Mouse (Mus musculus): Measurements from ENCODE around the gene Cotl1.
A peak's percentile ranks its signal among the peaks of the same experiment; 100 is the strongest.
"Not testable (repeated sequence)": the region's sequence is repeated elsewhere in the genome, so short reads cannot be mapped to it uniquely, and the experiment has no call there.

Gene Cotl1

DNA sequence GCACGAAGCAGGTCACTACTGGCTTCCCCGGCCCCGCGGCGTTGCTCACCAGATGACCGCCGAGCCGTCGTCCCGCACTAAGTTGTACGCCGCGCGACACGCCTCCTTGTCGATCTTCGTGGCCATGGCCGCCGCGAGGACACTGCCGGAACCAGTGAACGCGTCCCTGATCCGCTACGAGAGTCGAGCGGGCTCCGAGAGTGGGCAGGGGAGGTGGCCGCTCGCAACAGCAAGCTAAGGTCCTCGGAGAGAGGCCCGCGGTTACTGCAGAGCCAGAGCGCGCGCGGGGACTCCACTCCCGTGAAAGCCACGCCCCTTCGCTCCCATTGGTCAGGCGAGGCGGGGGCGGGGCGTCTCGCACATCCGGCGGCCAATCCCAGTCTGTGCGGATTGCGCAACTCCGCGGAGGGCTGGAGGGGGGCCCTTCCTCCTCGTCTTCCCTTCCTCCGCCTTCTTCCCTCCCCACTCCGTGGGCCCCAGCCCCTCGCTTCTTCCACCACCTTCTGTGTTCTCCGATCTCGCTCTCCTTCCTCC lies at the start of gene Cotl1:
Gene Cotl1 (minus strand): TSS at position 270 of the 534 bp plus-strand sequence.
- peak; percentile 93 for DNase-seq (ENCODE audit: low read depth, low spot score)

DNA sequence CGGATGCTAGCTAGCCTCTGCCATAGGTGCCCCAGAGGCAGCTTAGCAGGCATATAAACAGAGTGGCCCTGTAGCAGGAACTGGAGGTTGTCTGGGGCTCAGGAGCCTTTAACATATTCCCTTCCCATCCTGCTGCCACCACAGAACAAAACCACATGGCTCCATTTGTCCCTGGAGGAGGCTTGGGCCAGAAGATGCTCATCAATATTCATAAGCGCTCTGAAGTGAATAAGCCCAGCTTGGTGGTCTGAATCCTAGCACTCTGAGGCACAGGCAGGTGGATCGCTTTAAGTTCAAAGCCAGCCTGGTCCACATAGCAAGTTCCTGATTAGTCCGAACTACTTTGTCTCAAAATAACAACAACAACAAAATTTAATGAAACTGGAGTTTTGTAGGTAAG lies 47.7 kb upstream of the Cotl1 start:
- no peak for DNase-seq (ENCODE audit: low read depth, low spot score)

GRCm38 (mm10) chr8:119887130-119887529 lies 46.8 kb upstream of the Cotl1 start:
- no peak for DNase-seq (ENCODE audit: low read depth, low spot score)

DNA sequence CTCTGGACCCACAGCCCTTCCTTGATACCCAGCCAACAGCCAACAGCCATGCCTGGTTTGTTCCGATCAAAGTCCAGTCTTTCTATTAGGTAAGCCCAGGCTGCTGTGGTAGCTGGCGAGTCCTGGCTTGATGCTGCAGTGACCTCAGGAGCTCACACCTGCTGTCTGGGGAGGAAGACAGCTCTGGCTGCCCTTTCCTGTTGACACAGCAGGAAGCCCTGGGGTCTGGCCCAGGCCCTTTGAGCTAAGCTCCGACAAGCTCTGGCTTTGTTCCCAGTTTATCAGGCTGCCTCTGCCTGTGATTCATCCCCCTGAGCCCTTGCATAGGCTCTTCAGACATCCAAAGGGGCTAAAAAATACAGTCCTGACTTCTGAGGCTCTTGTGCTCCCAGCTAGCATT lies 45.3 kb upstream of the Cotl1 start:
- DNase-seq (ENCODE audit: low read depth, low spot score), result peak; percentile 76

GRCm38 (mm10) chr8:119883281-119883680 lies 42.9 kb upstream of the Cotl1 start:
- no peak for DNase-seq (ENCODE audit: low read depth, low spot score)

DNA sequence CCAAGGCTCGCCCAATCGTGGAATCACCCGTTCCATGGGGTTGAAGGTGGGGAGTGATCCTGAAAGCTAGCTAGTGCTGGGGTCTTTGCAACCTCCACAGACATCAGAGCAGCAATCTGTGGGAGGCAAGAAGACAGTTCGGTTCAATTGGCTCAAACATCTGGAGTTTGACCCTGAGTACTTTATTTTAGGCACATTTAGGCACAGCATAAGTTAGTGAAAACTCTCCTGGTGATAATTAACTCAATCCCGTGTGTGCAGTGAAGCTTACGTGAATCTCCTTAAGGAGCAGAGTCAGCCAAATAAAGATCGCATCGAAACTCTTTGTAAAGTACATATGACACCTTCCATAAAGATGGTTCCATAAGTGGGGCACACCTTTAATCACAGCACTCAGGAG lies 41.6 kb upstream of the Cotl1 start:
- no peak for DNase-seq (ENCODE audit: low read depth, low spot score)

DNA sequence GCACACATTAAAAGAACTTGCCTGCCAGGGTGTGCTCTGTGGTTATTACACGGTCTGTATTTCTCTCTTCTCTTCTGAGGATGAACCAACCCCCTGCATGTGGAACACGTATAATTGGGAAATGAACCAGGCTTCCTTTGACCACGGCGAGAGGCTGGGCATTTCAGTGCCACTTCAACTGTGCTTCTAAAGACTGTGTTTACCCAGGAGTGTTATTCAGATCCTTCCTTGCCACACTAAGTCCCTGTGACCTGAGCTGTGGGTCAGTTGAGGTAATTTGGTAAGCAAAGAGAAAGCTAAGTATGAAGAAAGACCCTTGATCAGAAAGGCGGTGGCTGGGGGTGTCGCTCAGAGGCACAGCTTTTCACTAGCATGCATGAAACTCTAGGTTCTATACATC lies 41.0 kb upstream of the Cotl1 start:
- no peak for DNase-seq (ENCODE audit: low read depth, low spot score)

DNA sequence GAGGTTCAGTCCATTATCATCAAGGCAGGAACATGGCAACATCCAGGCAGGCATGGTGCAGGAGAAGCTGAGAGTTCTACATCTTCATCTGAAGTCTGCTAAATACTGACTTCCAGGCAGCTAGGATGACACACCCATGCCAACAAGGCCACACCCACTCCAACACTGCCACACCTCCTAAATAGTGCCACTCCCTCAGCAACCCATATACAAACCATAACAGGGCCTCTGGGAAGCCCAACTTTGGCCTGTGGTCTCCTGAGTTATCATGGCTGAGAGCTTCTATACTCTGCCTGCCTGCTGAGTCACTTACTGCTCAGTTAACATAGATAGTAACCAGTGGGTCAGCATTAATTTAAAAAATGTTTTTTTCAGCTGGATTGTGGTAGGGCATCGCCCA lies 32.8 kb upstream of the Cotl1 start:
- DNase-seq (ENCODE audit: low read depth, low spot score), result no peak

GRCm38 (mm10) chr8:119869616-119870015 lies 29.3 kb upstream of the Cotl1 start:
- no peak for DNase-seq (ENCODE audit: low read depth, low spot score)

DNA sequence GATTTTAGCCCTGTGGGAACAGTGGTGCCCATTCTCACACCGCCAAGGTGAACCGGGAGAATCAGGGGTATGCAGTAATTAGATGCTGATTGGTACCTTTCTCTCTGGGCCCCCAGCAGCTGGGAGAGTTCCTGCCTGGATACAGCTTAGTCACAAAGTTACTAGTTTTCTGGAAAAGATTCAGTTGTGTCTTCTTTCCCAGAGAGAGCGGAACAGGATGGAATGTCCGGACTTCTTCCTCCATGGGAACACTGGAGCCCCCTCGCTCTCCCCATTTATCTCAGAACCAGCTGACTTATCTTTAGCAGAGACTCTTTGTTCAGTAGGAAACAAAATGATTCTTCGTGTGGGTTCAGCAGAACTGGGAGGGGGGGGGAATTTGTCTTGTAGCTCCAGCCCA lies 22.4 kb upstream of the Cotl1 start:
- DNase-seq (ENCODE audit: low read depth, low spot score), result no peak

DNA sequence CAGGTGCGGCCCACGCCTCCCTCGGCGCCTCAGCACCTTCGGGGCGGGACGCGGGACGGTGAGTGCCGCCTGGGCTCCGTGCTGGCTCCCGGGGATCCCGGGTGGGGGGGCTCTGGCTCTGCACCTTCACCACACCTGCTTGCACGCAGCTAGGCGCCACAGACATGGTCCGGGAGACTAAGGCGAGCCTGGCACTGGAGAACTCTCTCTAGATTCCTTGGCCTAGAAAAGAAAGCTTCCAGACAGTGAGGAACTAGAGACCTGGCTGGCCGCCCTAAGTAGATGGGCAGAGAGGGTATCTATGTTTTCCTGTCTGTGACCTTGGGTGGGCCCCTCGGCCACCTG lies 22.0 kb upstream of the Cotl1 start:
- no peak for DNase-seq (ENCODE audit: low read depth, low spot score)

GRCm38 (mm10) chr8:119861706-119862389 lies 21.5 kb upstream of the Cotl1 start, which contains the start of gene Klhl36:
Gene Klhl36 (plus strand): TSS chr8:119862266.
- peak; percentile 90 for DNase-seq (ENCODE audit: low read depth, low spot score)

- no peak for DNase-seq (ENCODE audit: low read depth, low spot score)
Observed at GRCm38 (mm10) chr8:119857767-119858166, 17.4 kb upstream of the Cotl1 start.

GRCm38 (mm10) chr8:119855656-119856055 lies 15.3 kb upstream of the Cotl1 start:
- peak; percentile 77 for DNase-seq (ENCODE audit: low read depth, low spot score)

DNA sequence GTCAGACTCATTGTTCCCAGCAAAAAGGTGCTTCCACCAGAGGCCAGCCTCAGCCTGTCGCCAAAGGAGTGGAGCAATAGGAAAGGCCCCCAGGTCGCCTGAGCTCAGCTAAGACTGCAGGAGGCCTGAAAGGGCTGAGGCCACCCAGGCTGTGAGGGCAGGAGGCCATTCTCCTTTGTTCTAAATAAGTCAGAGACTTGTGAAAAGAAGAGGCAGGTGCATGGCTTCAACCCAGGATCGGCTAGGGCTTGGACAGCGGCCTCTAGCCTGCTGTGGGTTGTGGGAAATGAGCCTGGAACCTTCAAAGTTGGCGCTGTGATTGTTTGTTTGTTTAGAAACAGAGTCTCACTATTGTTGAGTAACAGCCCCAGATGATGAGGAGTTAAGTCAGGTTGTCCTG lies 13.7 kb upstream of the Cotl1 start:
- no peak for DNase-seq (ENCODE audit: low read depth, low spot score)

- no peak for DNase-seq (ENCODE audit: low read depth, low spot score)
Observed at GRCm38 (mm10) chr8:119853521-119853920, 13.2 kb upstream of the Cotl1 start.

- no peak for DNase-seq (ENCODE audit: low read depth, low spot score)
Observed at GRCm38 (mm10) chr8:119847232-119847922, 7.0 kb upstream of the Cotl1 start.

DNA sequence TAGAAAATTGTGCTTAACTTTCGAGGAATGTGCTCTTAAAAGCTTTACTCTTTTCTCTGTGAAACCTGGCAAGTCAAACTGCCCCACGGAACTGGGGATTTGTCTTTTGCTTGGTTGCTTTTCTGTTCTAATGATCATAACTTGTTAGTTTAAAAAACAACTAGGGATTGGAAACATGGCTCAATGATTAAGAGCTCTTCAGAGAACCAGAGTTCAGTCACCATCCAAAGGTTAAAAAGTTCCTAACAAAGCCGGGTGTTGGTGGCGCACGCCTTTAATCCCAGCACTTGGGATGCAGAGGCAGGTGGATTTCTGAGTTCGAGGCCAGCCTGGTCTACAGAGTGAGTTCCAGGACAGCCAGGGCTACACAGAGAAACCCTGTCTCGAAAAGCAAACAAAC lies 5.4 kb upstream of the Cotl1 start:
- not testable (repeated sequence) for DNase-seq (ENCODE audit: low read depth, low spot score)

- no peak for DNase-seq (ENCODE audit: low read depth, low spot score)
Observed at GRCm38 (mm10) chr8:119844577-119844976, 4.2 kb upstream of the Cotl1 start.

DNA sequence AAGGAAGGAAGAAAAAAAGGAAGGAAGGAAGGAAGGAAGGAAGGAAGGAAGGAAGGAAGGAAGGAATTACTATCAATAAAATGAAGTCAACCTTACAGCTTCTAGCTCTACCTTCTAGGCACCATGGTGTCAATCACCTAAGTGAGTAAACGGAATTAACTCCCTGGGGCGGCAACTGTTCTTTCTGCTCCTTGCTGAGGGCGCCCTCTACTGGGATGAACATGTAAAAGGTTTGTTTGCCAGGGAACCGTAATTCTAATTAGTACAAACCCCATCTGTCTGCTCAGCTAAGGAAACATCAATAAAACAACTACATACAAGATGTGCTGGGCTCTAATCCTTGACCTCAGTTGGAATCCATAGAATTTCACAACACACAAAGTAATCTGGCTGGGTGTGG lies 3.1 kb upstream of the Cotl1 start:
- peak; percentile 66 for DNase-seq (ENCODE audit: low read depth, low spot score)

- DNase-seq (ENCODE audit: low read depth, low spot score), result no peak
Observed at GRCm38 (mm10) chr8:119840905-119841411, 614 bp upstream of the Cotl1 start.

DNA sequence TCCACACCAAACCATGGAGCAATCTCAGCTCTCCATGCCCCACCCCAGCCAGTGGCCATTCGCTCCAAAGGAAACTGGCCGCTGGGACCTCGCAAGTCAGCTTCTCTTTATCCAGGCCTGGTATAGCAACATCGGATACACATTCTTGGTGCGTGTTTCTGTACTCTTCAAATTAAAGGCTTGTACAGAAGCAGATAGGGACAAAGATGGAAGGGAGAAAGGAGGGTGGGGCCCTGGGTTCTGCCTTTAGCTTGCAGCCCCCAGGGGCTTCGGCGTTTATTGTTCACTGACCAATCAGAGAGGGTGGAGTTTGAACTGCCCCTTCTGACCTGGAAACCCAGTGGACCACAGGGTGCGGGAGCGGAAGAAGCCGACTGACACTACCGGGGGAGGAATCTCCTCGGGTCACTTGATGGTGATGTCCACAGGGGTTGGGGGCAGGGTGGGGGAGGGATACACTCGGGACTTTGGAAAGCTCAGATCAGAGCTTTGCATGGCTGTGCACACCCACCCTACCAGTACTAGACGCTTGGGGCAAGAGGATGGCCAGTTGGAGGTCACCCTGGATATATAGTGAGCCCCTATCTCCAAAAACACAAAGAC lies 824 bp downstream of the Cotl1 start:
- no peak for DNase-seq (ENCODE audit: low read depth, low spot score)

GRCm38 (mm10) chr8:119838983-119839340 lies 1.4 kb downstream of the Cotl1 start:
- DNase-seq (ENCODE audit: low read depth, low spot score), result no peak

Data from skeletal muscle tissue, adult 2 months (tissue).